Mouse (Mus musculus) testis, adult 2 months (tissue): ENCODE results near the gene Zfp169.

Source experiments
- CTCF ChIP-seq: fragments of 200-500 bp; IDR thresholded peaks from 2 replicates; pipeline ENCODE4 v1.5.1; 2012; ENCODE audit warnings: low read depth, mild to moderate bottlenecking, inconsistent platforms, low read length, moderate library complexity; ENCODE audit not compliant: control insufficient read depth, insufficient read depth, insufficient replicate concordance
- POLR2A ChIP-seq: fragments of 200-500 bp; IDR thresholded peaks from 2 replicates; pipeline ENCODE4 v1.6.1; 2012; ENCODE audit warnings: low read depth, mild to moderate bottlenecking, inconsistent platforms, low read length, moderate library complexity; ENCODE audit not compliant: control insufficient read depth

DNA sequence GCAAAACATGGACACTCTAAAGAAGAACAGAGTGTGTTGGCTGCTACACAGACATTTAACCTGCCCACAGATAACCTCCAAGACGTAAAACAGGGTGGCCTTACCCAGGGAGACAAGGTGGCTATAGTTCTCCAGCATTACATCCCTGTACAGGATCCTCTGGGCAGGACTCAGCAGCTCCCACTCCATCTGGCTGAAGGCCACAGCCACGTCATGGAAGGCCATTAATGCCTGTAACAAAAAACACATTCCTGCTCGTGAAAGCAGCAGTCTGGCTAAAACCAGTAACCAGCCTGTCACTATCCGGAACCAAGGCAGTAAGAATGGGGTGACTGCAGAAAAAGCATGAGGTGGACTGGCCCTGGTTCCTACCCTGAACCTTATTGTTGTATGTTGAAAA lies 14.6 kb downstream of the Zfp169 start:
- TF ChIP-seq CTCF = no peak
- TF ChIP-seq POLR2A = no peak
